Mouse (Mus musculus) G1E (cell line): ENCODE measurements at regions not wholly inside any gene's neighbourhood (a gene's known extent, or its start where the extent isn't known, plus 50 kb on each side); places are given as distances from the start of the nearest gene placed in this dataset.

Experiments
- CTCF ChIP-seq: IDR thresholded peaks from 2 replicates; pipeline ENCODE4 v1.5.1; 2012; ENCODE audit warnings: low read depth, low read length, inconsistent platforms, mixed read lengths
- TAL1 ChIP-seq: conservative IDR thresholded peaks from 2 replicates; pipeline ENCODE4 v1.6.1; 2012; ENCODE audit warnings: low read depth, low read length, inconsistent platforms, mixed read lengths

GRCm38 (mm10) chr15:41162268-41162667, 1028.1 kb downstream of the 9330182O14Rik start:
- no peak for TF ChIP-seq CTCF
- TF ChIP-seq TAL1, result no peak
